Mouse (Mus musculus) C2C12 (cell line): Measurements from ENCODE around the gene Gpd2. TPM values are rescaled to one million over a fixed set of nuclear protein-coding genes. Genes with fewer than 3 reads are reported as not detected.

Experiments used
- H3K27me3 ChIP-seq: one replicate; pipeline ENCODE4 v1.6.1; 2011; ENCODE audit not compliant: control insufficient read depth, insufficient read depth, insufficient read length
- H3K36me3 ChIP-seq: one replicate; pipeline ENCODE4 v1.6.1; 2011; ENCODE audit not compliant: control insufficient read depth, insufficient read depth
- H3K4me3 ChIP-seq: one replicate; pipeline ENCODE4 v1.5.1; 2011; ENCODE audit warnings: mild to moderate bottlenecking, control low read depth; ENCODE audit not compliant: poor library complexity, insufficient read depth, severe bottlenecking
- H3K79me2 ChIP-seq: one replicate; pipeline ENCODE4 v1.6.1; 2011; ENCODE audit not compliant: control insufficient read depth, insufficient read depth
- H3K79me3 ChIP-seq: one replicate; pipeline ENCODE4 v1.6.1; 2011; ENCODE audit warnings: low read depth, control low read depth
- H3ac ChIP-seq: one replicate; pipeline ENCODE3; 2011; ENCODE audit warnings: low read depth; ENCODE audit not compliant: control insufficient read depth, insufficient read length
- CEBPB ChIP-seq: IDR thresholded peaks from one replicate; pipeline ENCODE4 v1.6.1; 2011; ENCODE audit warnings: low read depth, mild to moderate bottlenecking, control low read depth, moderate library complexity
- CTCF ChIP-seq: IDR thresholded peaks from one replicate; pipeline ENCODE4 v1.5.1; 2011; ENCODE audit not compliant: control insufficient read depth, insufficient read depth, insufficient read length
- FOSL1 ChIP-seq: IDR thresholded peaks from one replicate; pipeline ENCODE4 v1.8.0; 2011; ENCODE audit warnings: mild to moderate bottlenecking, low read length; ENCODE audit not compliant: poor library complexity, insufficient read depth, severe bottlenecking
- MAX ChIP-seq: IDR thresholded peaks from one replicate; pipeline ENCODE4 v1.6.1; 2011; ENCODE audit warnings: mild to moderate bottlenecking, control low read depth
- MYOD1 ChIP-seq: IDR thresholded peaks from one replicate; pipeline ENCODE4 v1.6.1; 2011; ENCODE audit warnings: low read depth; ENCODE audit not compliant: control insufficient read depth, insufficient read length
- MYOG ChIP-seq: IDR thresholded peaks from one replicate; pipeline ENCODE4 v1.6.1; 2011; ENCODE audit not compliant: control insufficient read depth, insufficient read length; ENCODE audit errors: extremely low read depth
- USF1 ChIP-seq: IDR thresholded peaks from one replicate; pipeline ENCODE4 v1.6.1; 2011; ENCODE audit warnings: low read depth, mild to moderate bottlenecking, control low read depth, moderate library complexity
- polyA plus RNA-seq: library from polyadenylated mRNA; unstranded; fragments of >200 nt; fragmentation: generic; extraction: Trizol; gene quantifications from one replicate; pipeline ENCODE4 v1.2.1, GENCODE M21; 2012; ENCODE audit warnings: missing spikeins

Gene Gpd2
- polyA plus RNA-seq, 1 experiment, result 23.8 TPM

DNA sequence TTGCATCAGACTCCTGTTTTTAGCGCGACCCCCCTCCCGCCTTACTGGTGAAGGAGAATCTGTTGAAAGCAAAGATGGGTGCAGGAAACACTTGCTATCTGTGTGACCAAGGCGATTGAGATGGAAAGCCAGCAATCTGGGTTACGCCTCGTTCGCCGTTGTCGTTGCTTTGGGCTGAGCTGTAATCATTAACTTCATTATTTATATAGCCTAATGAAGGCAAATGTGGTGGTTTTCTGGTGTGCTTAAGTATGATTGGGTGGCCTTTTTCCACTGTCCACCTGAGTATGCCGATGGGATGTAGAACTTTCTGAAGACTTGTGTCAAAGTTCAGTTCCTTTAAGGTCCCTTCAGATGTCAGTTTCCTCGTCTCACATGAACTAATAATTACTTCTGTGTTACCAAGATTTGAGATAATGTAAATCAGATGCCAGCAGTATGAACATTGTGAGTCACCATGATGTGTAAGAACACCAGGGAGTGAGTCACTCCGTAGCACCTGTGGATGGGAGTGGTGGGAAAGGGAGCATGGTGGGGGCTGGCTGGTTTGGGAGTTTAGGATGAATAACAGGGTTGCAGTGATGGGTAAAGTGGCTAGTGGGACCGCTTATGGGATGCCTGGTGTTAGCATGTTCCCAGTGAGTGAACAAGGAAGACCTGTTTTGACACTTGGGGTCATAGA is 14.3 kb downstream of the Gpd2 start:
- TF ChIP-seq CEBPB (no peak), USF1 (no peak), CTCF (no peak), MAX (no peak), FOSL1 (peak; percentile 97), MYOD1 (peak; percentile 97), MYOG (no peak)
- peaks cover 79% of the 10 kb centered on the region for H3K79me3 ChIP-seq
- H3ac ChIP-seq, result no peak overlapping the region
- H3K79me2 ChIP-seq, result peaks cover 100% of the 10 kb centered on the region
- H3K4me3 ChIP-seq, result no peak overlapping the region
- H3K27me3 ChIP-seq, result no peaks in the 10 kb centered on the region
- H3K36me3 ChIP-seq, result peaks cover 12% of the 10 kb centered on the region

DNA sequence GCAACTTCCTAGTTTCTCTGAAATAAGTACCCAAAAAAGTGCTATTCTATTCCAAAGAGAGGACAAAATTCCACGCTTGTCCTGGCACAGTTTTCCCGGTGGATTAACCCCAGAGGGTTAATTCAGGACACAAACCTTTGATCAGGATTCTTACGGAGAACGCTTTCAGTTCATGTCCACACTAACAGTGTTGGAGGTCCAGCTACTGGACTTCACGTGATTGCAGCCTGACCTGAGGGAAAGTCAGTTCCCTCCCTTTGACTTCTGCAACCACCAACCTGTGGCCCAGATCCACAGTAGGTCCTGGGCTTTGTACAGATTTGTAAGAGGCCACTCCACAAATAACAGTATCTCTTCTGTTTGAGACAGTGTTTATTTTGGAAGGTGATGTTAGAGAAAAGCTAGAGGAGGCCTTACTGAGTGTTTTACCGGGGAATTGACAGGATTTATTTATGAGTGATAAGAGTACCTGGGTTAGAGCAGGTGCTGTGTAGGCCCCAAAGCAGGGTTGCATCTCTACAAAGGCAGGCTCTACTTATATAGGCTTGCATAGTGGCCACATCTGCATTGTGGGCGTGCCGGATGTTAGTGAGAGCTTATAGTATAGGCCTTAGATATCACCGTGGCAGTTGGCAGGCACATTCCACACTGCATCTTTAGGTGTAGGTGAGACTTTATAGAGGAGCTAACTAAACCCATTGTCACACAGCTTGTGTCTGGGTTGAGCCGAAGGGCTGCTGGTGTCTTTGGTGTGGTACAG is 15.3 kb downstream of the Gpd2 start:
- Histone ChIP-seq H3K79me3 (peaks cover 76% of the 10 kb centered on the region), H3K36me3 (peaks cover 3% of the 10 kb centered on the region), H3ac (no peak overlapping the region), H3K4me3 (no peak overlapping the region), H3K79me2 (peaks cover 97% of the 10 kb centered on the region), H3K27me3 (no peaks in the 10 kb centered on the region)
- TF ChIP-seq FOSL1, result no peak
- no peak for TF ChIP-seq USF1
- no peak for TF ChIP-seq MYOD1
- TF ChIP-seq CTCF, result no peak

DNA sequence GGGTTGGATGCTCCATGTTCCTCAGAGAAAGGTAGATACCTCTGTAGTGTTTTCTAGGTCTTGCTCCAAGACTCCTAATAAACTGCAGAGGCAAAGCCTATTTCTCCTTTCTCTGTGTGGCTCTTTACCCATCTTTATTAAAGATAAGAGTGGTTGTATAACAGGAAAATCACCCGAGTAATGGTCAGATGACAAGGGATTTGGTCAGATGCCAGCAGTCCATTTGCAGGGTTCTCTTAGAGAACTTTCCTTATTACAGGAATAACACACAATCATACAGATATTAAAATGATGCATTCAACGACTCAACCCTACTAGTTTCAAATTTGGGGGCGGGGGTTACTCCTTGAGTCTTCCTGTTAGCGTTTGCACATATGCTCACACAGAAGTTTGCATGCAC is 16.8 kb downstream of the Gpd2 start:
- no peaks in the 10 kb centered on the region for H3K27me3 ChIP-seq
- no peaks in the 10 kb centered on the region for H3K36me3 ChIP-seq
- H3ac ChIP-seq, result no peak overlapping the region
- peaks cover 71% of the 10 kb centered on the region for H3K79me3 ChIP-seq
- TF ChIP-seq MYOD1, result no peak
- no peak for TF ChIP-seq CTCF
- no peak for TF ChIP-seq MAX
- no peak for TF ChIP-seq FOSL1
- no peak for TF ChIP-seq USF1
- no peak for TF ChIP-seq CEBPB
- no peak for TF ChIP-seq MYOG
- peaks cover 97% of the 10 kb centered on the region for H3K79me2 ChIP-seq
- no peak overlapping the region for H3K4me3 ChIP-seq

DNA sequence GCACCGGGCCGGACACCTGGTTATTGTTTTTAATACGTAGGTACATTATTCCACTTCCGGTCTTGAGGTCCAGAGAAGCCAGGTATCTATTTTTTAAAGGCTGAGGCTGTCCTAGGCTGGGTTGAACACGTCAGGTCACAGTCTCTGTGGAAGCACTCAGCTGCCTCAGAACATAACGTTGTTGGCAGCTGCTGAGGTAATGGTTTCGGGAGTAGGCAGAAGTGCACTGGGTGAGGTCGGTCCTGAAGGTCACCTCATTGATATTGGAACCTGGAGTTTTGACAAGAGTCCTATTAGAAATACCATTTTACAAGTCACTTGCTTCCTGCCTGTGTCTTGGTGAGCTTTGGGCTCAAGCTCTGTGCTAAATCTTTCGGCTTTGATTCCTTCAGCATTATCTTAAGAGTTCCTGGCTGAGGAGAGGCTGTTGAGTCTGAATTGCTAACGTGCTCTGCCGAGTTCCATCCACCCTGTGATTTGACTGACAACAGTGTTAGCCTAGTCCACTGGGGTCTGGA is 17.8 kb downstream of the Gpd2 start:
- H3K27me3 ChIP-seq, result no peaks in the 10 kb centered on the region
- no peak overlapping the region for H3ac ChIP-seq
- peaks cover 96% of the 10 kb centered on the region for H3K79me2 ChIP-seq
- TF ChIP-seq MAX (no peak), CEBPB (no peak), FOSL1 (no peak), CTCF (no peak)
- H3K4me3 ChIP-seq, result no peak overlapping the region
- H3K79me3 ChIP-seq, result peaks cover 72% of the 10 kb centered on the region
- H3K36me3 ChIP-seq, result no peaks in the 10 kb centered on the region

DNA sequence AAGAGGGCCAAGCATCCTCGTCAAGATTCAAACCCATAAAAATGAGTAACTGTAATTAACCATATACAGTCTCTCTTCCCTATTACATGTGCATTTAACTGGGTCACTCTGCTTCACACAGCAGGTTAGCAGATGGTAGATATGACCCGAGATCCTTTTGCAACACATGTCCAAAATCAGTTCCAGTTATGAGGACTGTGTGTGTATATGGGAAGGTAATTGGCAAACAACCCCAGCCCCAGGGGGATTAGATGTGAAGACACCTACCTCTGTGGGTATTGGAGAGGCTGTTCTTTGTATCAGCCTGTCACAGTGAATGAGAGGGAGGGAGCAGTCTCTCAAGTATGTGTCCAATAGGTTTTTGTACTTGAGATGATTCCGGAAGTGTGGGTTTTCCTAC is 18.4 kb downstream of the Gpd2 start:
- Histone ChIP-seq H3ac (no peak overlapping the region), H3K4me3 (no peak overlapping the region), H3K79me2 (peaks cover 95% of the 10 kb centered on the region), H3K36me3 (no peaks in the 10 kb centered on the region), H3K27me3 (no peaks in the 10 kb centered on the region), H3K79me3 (peaks cover 71% of the 10 kb centered on the region)
- TF ChIP-seq CEBPB (no peak), USF1 (no peak), FOSL1 (no peak), MYOD1 (no peak), CTCF (no peak), MAX (no peak), MYOG (no peak)
